Mouse (Mus musculus) spleen, adult 12 weeks (tissue): Measurements from ENCODE around the gene Gprin3.

Experiments
- DNase-seq: peaks from one replicate; pipeline ENCODE4 v3.0.0; 2022; ENCODE audit warnings: low spot score

Gene Gprin3

DNA sequence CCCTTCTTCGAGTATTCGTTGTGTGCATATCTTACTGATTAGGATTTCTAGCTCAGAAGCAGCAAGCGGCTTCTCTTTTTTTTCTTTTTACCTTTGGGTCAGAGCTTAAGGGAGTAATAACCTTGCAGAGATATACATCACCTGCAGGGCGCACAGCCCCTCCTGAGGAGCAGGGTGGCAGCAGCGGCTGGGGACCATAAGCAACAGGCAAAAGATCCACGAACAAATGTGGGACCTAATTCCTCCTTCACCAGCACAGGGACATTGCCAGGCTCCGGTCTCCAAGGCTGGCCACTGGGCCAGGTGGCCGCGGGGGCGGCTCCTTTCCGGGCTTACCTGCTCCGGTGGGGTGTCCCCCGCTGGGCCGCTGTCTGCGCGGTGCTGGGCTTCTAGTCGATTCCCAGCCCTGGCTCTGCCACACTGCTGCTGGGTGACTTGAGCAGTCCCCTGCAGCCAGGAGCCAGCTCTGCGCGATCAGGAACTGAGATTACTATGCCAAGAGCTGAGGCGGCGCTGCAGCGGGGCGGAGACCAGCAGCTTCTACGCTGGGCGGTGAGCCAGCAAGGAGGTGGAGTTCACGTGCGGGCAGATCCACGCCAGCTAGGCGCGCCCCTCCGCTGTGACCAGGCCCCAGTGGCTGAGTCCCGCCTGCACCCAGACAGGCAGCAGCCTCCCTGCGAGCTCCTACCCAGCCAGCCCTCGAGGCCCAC is at the start of gene Gprin3:
Gprin3 (minus strand) TSS at position 471 of the 710 bp plus-strand sequence.
- DNase-seq, result peak; percentile 15

DNA sequence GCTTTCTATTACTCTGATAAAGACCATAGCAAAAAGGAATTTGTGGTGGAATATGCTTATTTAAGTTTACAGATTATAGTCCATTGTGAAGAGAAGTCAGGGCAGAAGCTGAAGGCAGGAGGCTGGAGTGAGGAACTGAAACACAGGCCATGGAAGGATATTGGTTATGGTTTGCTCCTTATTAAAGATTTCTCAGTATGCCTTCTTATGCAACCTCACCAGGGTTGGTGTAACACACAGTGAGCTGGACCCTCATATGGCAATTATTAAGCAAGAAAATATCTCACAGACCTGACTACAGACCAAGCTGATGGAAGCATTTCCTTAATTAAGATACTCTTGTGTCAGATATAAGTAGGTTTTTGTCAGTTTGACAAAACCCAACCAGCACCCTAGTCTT is 32.8 kb upstream of the Gprin3 start:
- no peak for DNase-seq

DNA sequence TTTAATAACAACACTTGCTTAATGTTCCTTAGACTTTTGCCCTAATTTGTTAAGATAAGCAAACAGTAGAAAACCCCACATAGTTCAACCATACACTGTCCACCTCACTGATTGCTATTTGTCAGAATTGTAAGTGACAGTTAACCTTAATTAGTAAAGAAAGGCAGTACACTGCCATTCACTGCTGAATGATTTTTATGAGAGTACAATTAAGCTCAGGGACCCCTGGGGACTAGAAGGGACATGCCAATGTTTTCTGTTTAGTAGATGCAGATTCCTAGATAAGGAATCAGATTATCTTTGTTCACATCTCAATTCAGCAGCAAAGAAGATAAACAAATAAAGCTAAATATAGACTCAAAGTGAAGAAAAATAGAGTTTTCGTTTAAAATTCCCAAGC is 30.0 kb upstream of the Gprin3 start:
- DNase-seq, result no peak

GRCm38 (mm10) chr6:59451348-59451747 is 25.3 kb upstream of the Gprin3 start:
- DNase-seq, result no peak

DNA sequence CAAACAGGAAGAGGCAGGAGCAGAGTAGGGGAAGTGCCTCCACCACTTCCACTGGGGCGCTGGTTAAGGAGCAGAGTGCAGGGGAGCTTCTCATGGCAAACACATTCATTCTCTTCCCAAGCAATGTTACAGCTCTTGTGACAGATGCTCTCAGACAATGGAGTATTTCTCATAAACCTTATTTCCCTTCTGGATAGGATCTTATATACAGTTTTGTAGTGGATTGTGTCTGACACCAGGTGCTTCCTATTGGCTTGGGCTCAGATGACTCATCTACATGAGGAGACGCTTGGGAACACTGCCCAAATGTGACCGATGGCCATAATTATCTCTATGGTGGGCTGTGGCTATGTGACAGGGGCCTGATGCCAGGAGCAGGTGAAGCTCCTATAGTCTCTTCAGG is 19.0 kb upstream of the Gprin3 start:
- DNase-seq, result no peak

DNA sequence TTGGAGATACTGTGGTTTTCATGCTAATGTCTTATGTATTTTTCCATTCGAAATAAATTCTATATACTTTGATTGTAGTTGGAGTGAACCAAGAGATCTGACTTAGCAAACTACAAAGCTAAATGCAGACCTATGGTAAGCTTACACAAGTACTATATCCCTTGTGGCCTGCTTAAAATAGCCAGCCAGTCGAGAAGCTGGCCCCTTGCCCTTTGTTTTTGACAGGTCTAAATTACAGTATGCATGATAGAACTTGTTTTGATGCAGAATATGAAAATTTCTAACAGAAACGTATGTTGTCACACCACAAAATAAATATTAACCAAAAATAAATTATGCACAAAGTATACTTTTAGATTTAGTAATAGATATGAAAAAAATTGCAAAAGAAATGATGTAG is 9.8 kb upstream of the Gprin3 start:
- DNase-seq, result no peak

GRCm38 (mm10) chr6:59433116-59433515 is 7.0 kb upstream of the Gprin3 start:
- DNase-seq, result no peak

- DNase-seq, result no peak
Observed at GRCm38 (mm10) chr6:59426534-59426885, 416 bp upstream of the Gprin3 start.

GRCm38 (mm10) chr6:59424871-59425740 is 988 bp downstream of the Gprin3 start:
- no peak for DNase-seq

GRCm38 (mm10) chr6:59423836-59424235 is 2.3 kb downstream of the Gprin3 start:
- no peak for DNase-seq

GRCm38 (mm10) chr6:59419264-59419663 is 6.8 kb downstream of the Gprin3 start:
- DNase-seq, result no peak

DNA sequence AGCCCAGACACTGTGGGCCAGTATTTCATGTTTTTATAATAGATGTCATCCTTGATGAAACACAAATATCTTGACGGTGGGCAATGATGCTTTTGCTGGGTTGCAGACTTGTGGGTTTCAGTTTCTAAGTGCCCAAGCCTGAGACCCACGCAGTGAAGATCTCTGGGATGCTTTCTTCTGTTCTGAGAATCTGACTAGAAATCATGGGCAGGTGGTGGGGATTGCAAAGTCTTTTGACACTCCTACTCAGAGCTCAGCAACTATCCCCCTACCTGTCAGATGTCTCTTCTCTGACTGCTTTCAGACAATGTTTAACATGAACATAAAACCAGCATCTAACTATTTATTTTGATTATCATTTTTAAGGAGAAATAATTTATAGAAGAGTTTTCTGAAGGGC is 7.4 kb downstream of the Gprin3 start:
- no peak for DNase-seq

DNA sequence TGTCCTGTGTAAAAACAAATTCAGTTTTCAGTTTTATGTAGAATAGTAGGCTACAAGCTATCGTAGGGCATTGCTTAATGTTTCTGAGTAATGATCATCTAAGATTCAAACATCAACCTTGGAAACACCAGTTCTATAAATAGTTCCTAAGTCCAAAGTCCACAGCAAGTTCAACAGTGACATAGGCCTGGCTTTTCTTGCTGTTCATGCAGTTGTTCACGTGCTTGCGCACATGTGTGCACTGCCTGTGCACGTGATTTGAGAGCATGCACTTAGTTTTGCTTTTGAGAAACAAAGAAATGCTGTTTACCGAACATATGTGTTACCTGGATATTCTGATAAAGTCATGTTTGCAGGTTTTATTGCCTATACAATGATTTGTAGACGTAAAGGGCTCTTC is 11.3 kb downstream of the Gprin3 start:
- no peak for DNase-seq

GRCm38 (mm10) chr6:59412417-59413346 is 13.4 kb downstream of the Gprin3 start:
- DNase-seq, result no peak

DNA sequence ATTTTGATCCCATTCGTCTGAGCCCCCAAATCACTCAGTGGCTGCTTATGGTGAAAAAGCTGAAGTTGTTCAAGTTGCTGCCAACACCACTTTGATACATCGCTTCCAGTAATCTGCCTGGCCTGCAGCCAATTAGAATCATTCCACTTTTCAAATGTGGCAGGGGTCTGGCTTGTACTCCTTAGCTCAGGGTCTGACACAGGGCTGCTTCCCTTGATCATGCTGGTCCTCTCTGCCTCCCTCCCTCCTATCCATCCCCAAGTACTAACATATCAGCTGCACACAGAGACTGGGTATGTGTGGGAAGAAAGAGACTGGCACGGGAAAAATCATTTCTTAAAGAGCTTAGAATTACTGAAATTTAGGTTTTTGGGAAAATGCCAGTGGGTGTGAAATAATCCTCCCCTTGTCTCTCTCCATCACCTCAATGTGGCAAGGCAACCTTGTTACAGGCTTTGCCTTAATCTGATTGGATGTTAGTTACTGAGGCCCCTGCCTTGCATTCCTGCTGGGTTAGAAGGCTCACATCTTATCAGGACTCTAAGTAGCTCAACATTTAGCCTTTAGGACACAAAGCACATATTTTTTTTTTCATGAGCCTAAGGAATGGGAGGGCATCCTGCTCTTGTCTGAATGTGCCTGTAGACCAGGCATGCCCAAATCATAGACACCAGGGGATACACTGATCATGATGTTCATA is 16.9 kb downstream of the Gprin3 start:
- DNase-seq, result no peak

- DNase-seq, result no peak
Observed at GRCm38 (mm10) chr6:59407482-59407997, 18.6 kb downstream of the Gprin3 start.

DNA sequence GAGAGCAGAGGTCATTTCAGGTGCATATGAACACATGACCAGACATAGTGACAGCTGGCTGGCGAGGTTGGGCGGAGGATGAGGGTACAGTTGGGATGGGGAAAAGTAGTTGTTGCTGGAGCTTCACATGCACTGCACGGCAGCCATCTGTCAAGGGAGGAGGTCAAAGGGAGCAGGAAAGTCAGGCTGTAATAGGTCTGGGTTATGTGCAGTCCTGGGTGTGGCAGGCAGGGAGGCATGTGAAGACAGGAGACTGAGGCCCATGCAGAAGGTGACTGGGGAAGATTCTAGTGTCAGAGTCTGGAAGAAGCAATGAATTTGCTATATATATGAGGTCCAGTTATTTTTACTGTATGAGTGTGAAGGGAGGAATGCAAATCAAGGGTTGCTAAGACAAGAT is 35.9 kb downstream of the Gprin3 start:
- DNase-seq, result no peak

DNA sequence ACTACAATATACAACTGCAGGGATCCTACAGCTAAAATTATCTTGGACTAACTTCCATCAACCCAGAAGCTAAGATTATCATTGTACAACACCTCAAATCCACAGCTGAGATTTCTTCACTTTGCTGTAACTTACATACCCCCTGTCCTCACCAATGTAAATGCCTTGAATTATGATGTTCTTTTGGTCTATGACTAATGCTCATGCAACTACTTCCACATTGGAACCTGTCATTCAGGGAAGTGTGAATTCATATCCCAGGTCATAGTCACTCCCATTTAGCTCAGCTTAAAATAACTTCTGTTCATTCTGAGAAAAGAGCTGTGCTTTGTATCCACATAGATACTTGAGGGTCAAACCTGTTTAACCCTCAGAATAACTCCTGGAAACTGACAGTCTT is 60.8 kb downstream of the Gprin3 start:
- no peak for DNase-seq

DNA sequence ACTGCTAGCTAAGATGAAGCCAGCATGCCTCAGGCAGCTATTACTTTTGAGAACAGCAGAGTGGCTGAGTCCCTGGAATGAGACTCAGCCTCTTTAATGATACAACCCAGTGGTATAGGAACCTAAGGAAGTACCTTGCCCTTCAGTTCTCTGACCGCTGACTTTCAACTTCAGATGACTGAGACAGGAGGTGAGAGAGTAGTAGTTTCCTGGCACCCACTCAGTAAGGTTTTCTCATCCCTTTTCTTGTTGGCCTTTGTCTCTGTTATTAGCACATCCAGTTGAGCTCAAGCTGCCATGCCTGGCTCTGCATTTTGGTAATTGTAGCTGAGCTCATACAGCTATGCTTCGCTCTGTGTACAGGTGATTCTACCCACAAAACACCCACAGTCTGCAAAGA is 62.8 kb downstream of the Gprin3 start:
- DNase-seq, result no peak

GRCm38 (mm10) chr6:59354943-59355342 is 71.2 kb downstream of the Gprin3 start:
- DNase-seq, result no peak

GRCm38 (mm10) chr6:59351108-59351789 is 74.8 kb downstream of the Gprin3 start:
- DNase-seq, result no peak
